Mouse (Mus musculus): ENCODE data around the gene Ugt2b38.

DNA sequence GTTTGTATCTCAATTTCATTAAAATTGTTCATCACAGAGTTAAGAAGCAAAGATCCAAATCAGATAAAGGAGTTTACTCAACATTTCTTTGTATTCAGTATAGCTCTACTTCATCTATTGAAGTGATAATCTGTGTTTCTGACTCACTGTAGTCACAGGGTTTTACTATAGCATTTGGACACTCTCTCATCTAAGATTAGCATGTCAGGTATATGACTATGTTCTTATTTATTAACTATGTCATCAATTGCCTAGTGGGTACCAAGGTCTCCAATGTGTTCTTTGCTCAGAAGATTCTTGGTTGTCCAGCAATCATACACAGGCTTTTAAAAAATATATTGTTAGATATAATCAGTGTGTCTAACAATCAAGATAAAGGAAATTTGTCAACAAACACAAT, 31.5 kb upstream of the Ugt2b38 start:
- TF ChIP-seq GATA1 (IDR thresholded peaks at IDR 0.05; ENCODE audit: low read length): no peak
- no peak for TF ChIP-seq TAL1 (IDR thresholded peaks at IDR 0.05; ENCODE audit: low read length)
